15 mouse cellular contexts compared by ENCODE assay signal in the genomic region with DNA sequence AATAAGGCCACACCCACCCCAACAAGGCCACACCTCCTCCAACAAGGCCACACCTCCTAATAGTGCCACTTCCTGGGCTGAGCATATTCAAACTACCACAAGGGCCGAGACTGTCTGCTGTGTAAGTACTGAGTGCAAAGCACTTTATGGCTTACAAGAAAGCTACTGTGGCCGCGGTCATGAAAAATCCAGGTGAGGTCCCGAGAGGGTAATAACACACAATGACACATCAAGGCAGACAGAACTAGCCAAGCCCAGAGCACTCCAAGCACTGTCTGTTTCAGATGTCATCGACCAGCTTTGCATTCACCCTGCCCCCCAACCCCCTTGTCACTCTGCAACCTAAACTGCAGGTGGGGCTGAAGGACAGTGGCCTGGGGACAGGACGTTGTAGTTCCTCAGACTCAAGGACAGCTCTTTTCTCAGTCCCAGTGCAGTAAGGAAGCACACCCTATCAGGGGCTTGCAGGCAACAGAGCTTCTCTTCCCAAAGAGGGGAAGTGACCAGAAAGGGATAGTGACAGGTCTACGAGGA. TPM values are rescaled to one million over a fixed set of nuclear protein-coding genes. Genes with fewer than 3 reads are reported as not detected.
DNase-seq lines count a peak whose midpoint lies in the region; ATAC-seq and TF ChIP-seq lines count a peak whose summit lies in the region.
"Had no signal": no experiment of that assay in that cellular context is flagged by ENCODE, and none has a peak within 500 bp of the region (broad histone marks: within the 10 kb centered on the region; RNA-seq: fewer than 3 reads in every experiment).

No protein-coding gene starts in this region.

- H3K36me3 ChIP-seq in heart, embryonic 13.5 days = no peaks in the 10 kb centered on the region
- H3K36me3 ChIP-seq in heart, adult 2 months (ENCODE audit: control insufficient read depth, insufficient read depth, low read length) = no peaks in the 10 kb centered on the region
- no peaks in the 10 kb centered on the region for H3K36me3 ChIP-seq in ES-Bruce4 (ENCODE audit: control insufficient read depth, insufficient read depth, low read length, poor library complexity, severe bottlenecking)

- TF ChIP-seq POLR2A in heart, adult 2 months (IDR thresholded peaks at IDR 0.05; ENCODE audit: insufficient read depth, low read depth, low read length) = no peak
- TF ChIP-seq POLR2A in ES-Bruce4 (IDR thresholded peaks at IDR 0.05; ENCODE audit: insufficient read depth, low read length) = no peak

- no peak for TF ChIP-seq EP300 in heart, adult 2 months (IDR thresholded peaks at IDR 0.05; ENCODE audit: insufficient read depth, low read depth, low read length)
- 0 out of 2 replicates have a peak, but pooled peaks have one; percentile 26 for TF ChIP-seq EP300 in ES-Bruce4 (IDR thresholded peaks at IDR 0.05; ENCODE audit: insufficient read depth, low read depth, low read length)

- no peak for TF ChIP-seq CTCF in heart, adult 2 months (IDR thresholded peaks at IDR 0.05)
- TF ChIP-seq CTCF in ES-Bruce4 (IDR thresholded peaks at IDR 0.05; ENCODE audit: low read depth, low read length) = peak; percentile 31
- no peak for TF ChIP-seq CTCF in gastrocnemius, adult 2 months (IDR thresholded peaks at IDR 0.05)

- ATAC-seq in heart, embryonic 13.5 days (ENCODE audit: extremely low read depth, insufficient number of reproducible peaks, low FRiP score, low TSS enrichment) = no peak
- 0 out of 2 replicates have a peak, but pooled peaks have one; percentile 21 for ATAC-seq in megakaryocyte, adult 5-6 weeks (ENCODE audit: poor library complexity, severe bottlenecking)

- intact Hi-C loops in heart, adult 2 months (cut with DNase I) = no loop called here
- intact Hi-C loops in gastrocnemius, adult 2 months (cut with DNase I) = no loop called here

- no peaks in the 10 kb centered on the region for H3K9me3 ChIP-seq in heart, embryonic 13.5 days
- H3K9me3 ChIP-seq in ES-Bruce4 (replicated peaks; ENCODE audit: control insufficient read depth, insufficient read depth, low read length, poor library complexity, severe bottlenecking) = no peaks in the 10 kb centered on the region

- peak overlapping the region; percentile 7; the same call in 1 of the 2 replicates for H3K4me2 ChIP-seq in heart, embryonic 13.5 days

- no peak overlapping the region for H3K9ac ChIP-seq in heart, embryonic 13.5 days
- H3K9ac ChIP-seq in heart, adult 2 months (ENCODE audit: low read depth, low read length) = no peak overlapping the region
- no peak overlapping the region for H3K9ac ChIP-seq in ES-Bruce4 (ENCODE audit: low read depth, poor library complexity, severe bottlenecking)

- DNase-seq in heart, adult 2 months = no peak
- DNase-seq in induced T-regulatory cell, adult 2 months (ENCODE audit: low read depth) = peak; percentile 18
- no peak for DNase-seq in gastrocnemius, adult 2 months
- no peak for DNase-seq in yolk sac, embryonic 10.5 days (ENCODE audit: low spot score)
- DNase-seq in spleen, adult 12 weeks (ENCODE audit: low spot score) = no peak
- DNase-seq: lung, postnatal 36 days; thymus, adult 2 months had no signal

- no peaks in the 10 kb centered on the region for H3K79me2 ChIP-seq in heart, adult 2 months (replicated peaks; ENCODE audit: control insufficient read depth, insufficient read depth, low read length)

- H3K27ac ChIP-seq in heart, embryonic 13.5 days (replicated peaks) = no peak overlapping the region
- no peak overlapping the region for H3K27ac ChIP-seq in heart, adult 2 months
- H3K27ac ChIP-seq in ES-Bruce4 (ENCODE audit: insufficient read depth, low read length) = peak overlapping the region; percentile 3; the same call in 1 of the 2 replicates
- no peak overlapping the region for H3K27ac ChIP-seq in gastrocnemius, adult 2 months

- 29% methylated on average over 7 of the region's 7 CpGs for WGBS in heart, embryonic 13.5 days
- 38% methylated on average over 7 of the region's 7 CpGs for WGBS in heart, adult 2 months

- H3K4me1 ChIP-seq in heart, embryonic 13.5 days = peaks cover 19% of the 10 kb centered on the region
- no peaks in the 10 kb centered on the region for H3K4me1 ChIP-seq in heart, adult 2 months (ENCODE audit: control insufficient read depth, insufficient read depth, low read length)
- H3K4me1 ChIP-seq in ES-Bruce4 (ENCODE audit: control insufficient read depth, insufficient read depth, low read length) = peaks cover 8% of the 10 kb centered on the region

- no peak overlapping the region for H3K4me3 ChIP-seq in heart, embryonic 13.5 days
- no peak overlapping the region for H3K4me3 ChIP-seq in heart, adult 2 months
- H3K4me3 ChIP-seq in ES-Bruce4 (ENCODE audit: low read depth, low read length) = peak overlapping the region; percentile 7; the same call in 1 of the 2 replicates
- no peak overlapping the region for H3K4me3 ChIP-seq in gastrocnemius, adult 2 months

- peaks cover 18% of the 10 kb centered on the region; the same call in 1 of the 2 replicates for H3K27me3 ChIP-seq in heart, embryonic 13.5 days (replicated peaks)
- H3K27me3 ChIP-seq in heart, adult 2 months (ENCODE audit: control insufficient read depth, insufficient read depth, low read length) = no peaks in the 10 kb centered on the region
- H3K27me3 ChIP-seq in ES-Bruce4 (ENCODE audit: control insufficient read depth, insufficient read depth, low read length, poor library complexity, severe bottlenecking) = no peaks in the 10 kb centered on the region

RNA-seq across cellular contexts. Expression of gene Serinc2, which starts 27.8 kb away (rescaled TPM):
- 10.9 and 11.3 TPM in 2 replicates for polyA plus RNA-seq in heart, embryonic 13.5 days (2015; fragmentation: Nextera tagmentation; extraction: Ambion mirVana)
- total RNA-seq in heart, adult 2 months (2021) = 1 to 10 TPM; 1.8 to 2.8 TPM
- 1.4 and 1.8 TPM in 2 replicates for polyA plus RNA-seq in heart, adult 2 months (2012; rRNA removed)
- polyA plus RNA-seq in ES-Bruce4 (2011; ENCODE audit: insufficient read depth, insufficient read length, low read depth, missing spikeins) = 12.9 and 15.2 TPM in 2 replicates
- 0.16 and 0.27 TPM in 2 replicates for total RNA-seq in megakaryocyte, adult 5-6 weeks (2015)
- total RNA-seq in megakaryocyte, adult 5-6 weeks (2017) = not detected in 2 replicates
- total RNA-seq in gastrocnemius, adult 2 months (2021) = 10 to 100 TPM; 48.0 to 70.7 TPM
- total RNA-seq: hematopoietic stem cell, adult 5-6 weeks had no signal

RNA-seq across cellular contexts. Expression of gene Gm853, which starts 29.0 kb away (rescaled TPM):
- not detected in 2 replicates for polyA plus RNA-seq in heart, embryonic 13.5 days (2015; fragmentation: Nextera tagmentation; extraction: Ambion mirVana)
- not detected for total RNA-seq in heart, adult 2 months (2021)
- polyA plus RNA-seq in heart, adult 2 months (2012; rRNA removed) = not detected in 2 replicates
- not detected in 2 replicates for polyA plus RNA-seq in ES-Bruce4 (2011; ENCODE audit: insufficient read depth, insufficient read length, low read depth, missing spikeins)
- total RNA-seq in megakaryocyte, adult 5-6 weeks (2015) = not detected in 2 replicates
- total RNA-seq in megakaryocyte, adult 5-6 weeks (2017) = not detected in 2 replicates
- total RNA-seq in gastrocnemius, adult 2 months (2021) = not detected
- total RNA-seq: adrenal gland, adult 18-20 months; gastrocnemius, adult 18-20 months; hematopoietic stem cell, adult 5-6 weeks had no signal
- polyA plus RNA-seq: cortical plate, adult 2 months; forebrain, embryonic 11.5 days had no signal

RNA-seq across cellular contexts. Expression of gene Fabp3, which starts 57.2 kb away (rescaled TPM):
- polyA plus RNA-seq in heart, embryonic 13.5 days (2015; fragmentation: Nextera tagmentation; extraction: Ambion mirVana) = 961 and 1,090 TPM in 2 replicates
- total RNA-seq in heart, adult 2 months (2021) = 1,000 to 10,000 TPM; 5,566 to 6,234 TPM
- polyA plus RNA-seq in heart, adult 2 months (2012; rRNA removed) = 6,657 and 8,958 TPM in 2 replicates
- polyA plus RNA-seq in ES-Bruce4 (2011; ENCODE audit: insufficient read depth, insufficient read length, low read depth, missing spikeins) = 803 and 870 TPM in 2 replicates
- total RNA-seq in megakaryocyte, adult 5-6 weeks (2015) = not detected in 2 replicates
- 0.28 and 0.33 TPM in 2 replicates for total RNA-seq in megakaryocyte, adult 5-6 weeks (2017)
- total RNA-seq in gastrocnemius, adult 2 months (2021) = 1,000 to 10,000 TPM in 1 of 2 experiments, 100 to 1,000 TPM in 1; 551 to 1,329 TPM
- total RNA-seq: hematopoietic stem cell, adult 5-6 weeks had no signal

RNA-seq across cellular contexts. Expression of gene Gm10570, which starts 57.2 kb away (rescaled TPM):
- 0.75 and 1.2 TPM in 2 replicates for polyA plus RNA-seq in heart, embryonic 13.5 days (2015; fragmentation: Nextera tagmentation; extraction: Ambion mirVana)
- total RNA-seq in heart, adult 2 months (2021) = not detected
- polyA plus RNA-seq in heart, adult 2 months (2012; rRNA removed) = 0.27 and 0.73 TPM in 2 replicates
- polyA plus RNA-seq in ES-Bruce4 (2011; ENCODE audit: insufficient read depth, insufficient read length, low read depth, missing spikeins) = not detected in 2 replicates
- total RNA-seq in megakaryocyte, adult 5-6 weeks (2015) = not detected in 2 replicates
- not detected in 2 replicates for total RNA-seq in megakaryocyte, adult 5-6 weeks (2017)
- total RNA-seq in gastrocnemius, adult 2 months (2021) = under 1 TPM in 1 of 2 experiments, not detected in 1; 0.54 TPM
- total RNA-seq: adrenal gland, adult 18-20 months; hematopoietic stem cell, adult 5-6 weeks had no signal
- polyA plus RNA-seq: forebrain, embryonic 11.5 days; thymus, adult 2 months had no signal

Comparison
In these comparisons a context has a peak if more than half of its experiments do, and no peak if none do; other contexts are left out.
1. RNA of gene Serinc2, which starts 27.8 kb away (total RNA-seq): 48.0 to 70.7 TPM in gastrocnemius, adult 2 months; 1.8 to 2.8 TPM in heart, adult 2 months and 0.16 to 0.27 TPM in megakaryocyte, adult 5-6 weeks; every median in the first group is over 10 times any median in the second.
2. RNA of gene Fabp3, which starts 57.2 kb away (total RNA-seq): 5,566 to 6,234 TPM in heart, adult 2 months and 551 to 1,329 TPM in gastrocnemius, adult 2 months; 0.28 to 0.33 TPM in megakaryocyte, adult 5-6 weeks; every median in the first group is over 100 times any median in the second.